Mouse (Mus musculus): ENCODE results near the gene Micu2.

DNA sequence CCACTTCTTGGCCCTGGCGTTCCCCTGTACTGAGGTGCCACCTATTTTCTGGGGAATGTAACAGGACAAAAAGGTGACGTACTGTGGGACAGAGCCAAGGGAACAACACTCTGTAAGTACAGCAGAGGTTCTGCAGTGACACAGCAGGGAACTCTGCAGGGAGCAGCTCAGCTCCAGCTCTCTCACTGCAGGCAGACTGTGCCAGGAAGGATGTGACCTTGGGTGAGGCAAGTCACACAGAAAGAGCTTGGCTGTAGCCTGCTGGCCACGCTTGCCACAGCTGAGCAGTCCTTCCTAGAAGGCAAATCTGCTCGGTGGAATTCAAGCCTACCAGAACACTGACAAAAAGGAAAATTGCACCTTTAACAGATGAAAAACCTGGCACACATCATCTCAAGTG is 117.3 kb downstream of the Micu2 start:
- TF ChIP-seq POLR2A (IDR thresholded peaks at IDR 0.05; ENCODE audit: control insufficient read depth, extremely low read depth, insufficient read depth, low read length, poor library complexity) (no peak), CTCF (IDR thresholded peaks at IDR 0.05; ENCODE audit: borderline replicate concordance, control insufficient read depth, extremely low read depth, insufficient read depth, low read length, poor library complexity) (no peak)

Measured in thymus, adult 2 months (tissue).